Mouse (Mus musculus): Measurements from ENCODE around the gene Setd3. TPM values are rescaled to one million over a fixed set of nuclear protein-coding genes. Genes with fewer than 3 reads are reported as not detected.

The Setd3 gene
- polyA plus RNA-seq, 1 experiment from 2014 or later, result 54.5 TPM

GRCm38 (mm10) chr12:108132450-108133070 is 46.6 kb downstream of the Setd3 start:
- ATAC-seq (ENCODE audit: low FRiP score, low TSS enrichment) (no peak), DNase-seq (ENCODE audit: low spot score) (no peak)
- 88% methylated on average over 8 of the region's 8 CpGs for WGBS
- H3K27ac ChIP-seq (replicated peaks), result no peak overlapping the region
- TF ChIP-seq CTCF (IDR thresholded peaks at IDR 0.05; ENCODE audit: low read depth) (no peak), EP300 (optimal IDR thresholded peaks at IDR 0.05) (no peak)
- H3K4me3 ChIP-seq (ENCODE audit: low read depth, low read length), result no peak overlapping the region
- no peaks in the 10 kb centered on the region for H3K9me3 ChIP-seq (ENCODE audit: control insufficient read depth, low read length)
- no peaks in the 10 kb centered on the region for H3K27me3 ChIP-seq (ENCODE audit: control insufficient read depth, insufficient read depth, low read length)
- H3K36me3 ChIP-seq (ENCODE audit: control insufficient read depth, insufficient read depth, low read length), result peaks cover 2% of the 10 kb centered on the region; the same call in 1 of the 2 replicates
- no peaks in the 10 kb centered on the region for H3K4me1 ChIP-seq (replicated peaks; ENCODE audit: control insufficient read depth, insufficient read depth)
- H3K4me2 ChIP-seq (replicated peaks; ENCODE audit: low read depth), result no peak overlapping the region
- no peak overlapping the region for H3K9ac ChIP-seq (ENCODE audit: low read length)

- Histone ChIP-seq H3K4me1 (replicated peaks; ENCODE audit: control insufficient read depth, insufficient read depth) (no peaks in the 10 kb centered on the region), H3K27ac (replicated peaks) (no peak overlapping the region), H3K9ac (ENCODE audit: low read length) (no peak overlapping the region), H3K9me3 (ENCODE audit: control insufficient read depth, low read length) (no peaks in the 10 kb centered on the region), H3K4me3 (ENCODE audit: low read depth, low read length) (no peak overlapping the region), H3K27me3 (ENCODE audit: control insufficient read depth, insufficient read depth, low read length) (no peaks in the 10 kb centered on the region), H3K36me3 (ENCODE audit: control insufficient read depth, insufficient read depth, low read length) (peaks cover 2% of the 10 kb centered on the region; the same call in 1 of the 2 replicates), H3K4me2 (replicated peaks; ENCODE audit: low read depth) (no peak overlapping the region)
- TF ChIP-seq CTCF (IDR thresholded peaks at IDR 0.05; ENCODE audit: low read depth) (peak; percentile 90), EP300 (optimal IDR thresholded peaks at IDR 0.05) (no peak)
- ATAC-seq (ENCODE audit: low FRiP score, low TSS enrichment) (0 out of 2 replicates have a peak, but pooled peaks have one; percentile 60), DNase-seq (ENCODE audit: low spot score) (peak; percentile 72)
- WGBS, result 17% methylated on average over 2 of the region's 2 CpGs
These were observed 57.8 kb downstream of the Setd3 start for GRCm38 (mm10) chr12:108121288-108121687.

GRCm38 (mm10) chr12:108120434-108120833 is 58.7 kb downstream of the Setd3 start:
- ATAC-seq (ENCODE audit: low FRiP score, low TSS enrichment) (no peak), DNase-seq (ENCODE audit: low spot score) (peak; percentile 35)
- 62% methylated on average over 6 of the region's 6 CpGs for WGBS
- no peaks in the 10 kb centered on the region for H3K9me3 ChIP-seq (ENCODE audit: control insufficient read depth, low read length)
- no peaks in the 10 kb centered on the region for H3K27me3 ChIP-seq (ENCODE audit: control insufficient read depth, insufficient read depth, low read length)
- no peak overlapping the region for H3K4me3 ChIP-seq (ENCODE audit: low read depth, low read length)
- H3K4me2 ChIP-seq (replicated peaks; ENCODE audit: low read depth), result no peak overlapping the region
- TF ChIP-seq EP300 (optimal IDR thresholded peaks at IDR 0.05) (no peak), CTCF (IDR thresholded peaks at IDR 0.05; ENCODE audit: low read depth) (no peak)
- no peak overlapping the region for H3K9ac ChIP-seq (ENCODE audit: low read length)
- no peak overlapping the region for H3K27ac ChIP-seq (replicated peaks)
- H3K36me3 ChIP-seq (ENCODE audit: control insufficient read depth, insufficient read depth, low read length), result peaks cover 3% of the 10 kb centered on the region; the same call in 1 of the 2 replicates
- no peaks in the 10 kb centered on the region for H3K4me1 ChIP-seq (replicated peaks; ENCODE audit: control insufficient read depth, insufficient read depth)

GRCm38 (mm10) chr12:108119930-108120329 is 59.2 kb downstream of the Setd3 start:
- H3K4me3 ChIP-seq (ENCODE audit: low read depth, low read length), result no peak overlapping the region
- no peaks in the 10 kb centered on the region for H3K4me1 ChIP-seq (replicated peaks; ENCODE audit: control insufficient read depth, insufficient read depth)
- no peak overlapping the region for H3K27ac ChIP-seq (replicated peaks)
- TF ChIP-seq EP300 (optimal IDR thresholded peaks at IDR 0.05), result no peak
- no peak for TF ChIP-seq CTCF (IDR thresholded peaks at IDR 0.05; ENCODE audit: low read depth)
- DNase-seq (ENCODE audit: low spot score), result no peak
- no peaks in the 10 kb centered on the region for H3K9me3 ChIP-seq (ENCODE audit: control insufficient read depth, low read length)
- no peaks in the 10 kb centered on the region for H3K27me3 ChIP-seq (ENCODE audit: control insufficient read depth, insufficient read depth, low read length)
- H3K9ac ChIP-seq (ENCODE audit: low read length), result no peak overlapping the region
- peaks cover 3% of the 10 kb centered on the region; the same call in 1 of the 2 replicates for H3K36me3 ChIP-seq (ENCODE audit: control insufficient read depth, insufficient read depth, low read length)
- no peak for ATAC-seq (ENCODE audit: low FRiP score, low TSS enrichment)
- 56% methylated on average over 9 of the region's 9 CpGs for WGBS
- H3K4me2 ChIP-seq (replicated peaks; ENCODE audit: low read depth), result no peak overlapping the region

GRCm38 (mm10) chr12:108118902-108119531 is 60.1 kb downstream of the Setd3 start:
- ATAC-seq (ENCODE audit: low FRiP score, low TSS enrichment) (no peak), DNase-seq (ENCODE audit: low spot score) (no peak)
- no peak overlapping the region for H3K4me2 ChIP-seq (replicated peaks; ENCODE audit: low read depth)
- H3K36me3 ChIP-seq (ENCODE audit: control insufficient read depth, insufficient read depth, low read length), result peaks cover 5% of the 10 kb centered on the region; the same call in 1 of the 2 replicates
- H3K9ac ChIP-seq (ENCODE audit: low read length), result no peak overlapping the region
- no peaks in the 10 kb centered on the region for H3K9me3 ChIP-seq (ENCODE audit: control insufficient read depth, low read length)
- H3K4me3 ChIP-seq (ENCODE audit: low read depth, low read length), result no peak overlapping the region
- WGBS, result 57% methylated on average over 19 of the region's 19 CpGs
- no peak overlapping the region for H3K27ac ChIP-seq (replicated peaks)
- no peaks in the 10 kb centered on the region for H3K4me1 ChIP-seq (replicated peaks; ENCODE audit: control insufficient read depth, insufficient read depth)
- H3K27me3 ChIP-seq (ENCODE audit: control insufficient read depth, insufficient read depth, low read length), result no peaks in the 10 kb centered on the region
- TF ChIP-seq CTCF (IDR thresholded peaks at IDR 0.05; ENCODE audit: low read depth), result no peak
- no peak for TF ChIP-seq EP300 (optimal IDR thresholded peaks at IDR 0.05)

GRCm38 (mm10) chr12:108118503-108118901 is 60.6 kb downstream of the Setd3 start:
- no peak overlapping the region for H3K4me2 ChIP-seq (replicated peaks; ENCODE audit: low read depth)

More at GRCm38 (mm10) chr12:108118503-108118901, 60.6 kb downstream of the Setd3 start:
- Histone ChIP-seq H3K9me3 (ENCODE audit: control insufficient read depth, low read length) (no peaks in the 10 kb centered on the region), H3K4me1 (replicated peaks; ENCODE audit: control insufficient read depth, insufficient read depth) (no peaks in the 10 kb centered on the region), H3K36me3 (ENCODE audit: control insufficient read depth, insufficient read depth, low read length) (peaks cover 5% of the 10 kb centered on the region; the same call in 1 of the 2 replicates), H3K9ac (ENCODE audit: low read length) (no peak overlapping the region), H3K4me3 (ENCODE audit: low read depth, low read length) (no peak overlapping the region), H3K27me3 (ENCODE audit: control insufficient read depth, insufficient read depth, low read length) (no peaks in the 10 kb centered on the region), H3K27ac (replicated peaks) (no peak overlapping the region)
- no peak for DNase-seq (ENCODE audit: low spot score)
- ATAC-seq (ENCODE audit: low FRiP score, low TSS enrichment), result no peak
- 74% methylated on average over 10 of the region's 10 CpGs for WGBS
- TF ChIP-seq CTCF (IDR thresholded peaks at IDR 0.05; ENCODE audit: low read depth), result no peak
- TF ChIP-seq EP300 (optimal IDR thresholded peaks at IDR 0.05), result no peak

Measured in stomach, postnatal 0 days (tissue).